Mouse (Mus musculus) heart, adult 8-10 months (tissue): ENCODE results near the gene Ppm1g. TPM values are rescaled to one million over a fixed set of nuclear protein-coding genes. Genes with fewer than 3 reads are reported as not detected.

ENCODE experiments used
- DNase-seq: peaks from one replicate; pipeline ENCODE4 v3.0.0; 2022; ENCODE audit warnings: low spot score
- total RNA-seq, 4 experiments: library from RNA; stranded (reverse); gene quantifications; 2 replicates each; pipeline ENCODE4 v1.2.4; 2022

The Ppm1g gene
- total RNA-seq, 4 experiments from 2014 or later, result 45.3 to 71.9 (median 57.3) TPM

GRCm38 (mm10) chr5:31192939-31193630 is 27.4 kb downstream of the Ppm1g start, which contains the start of the genes Snx17 and Eif2b4:
Gene Snx17 (plus strand): TSS chr5:31193227.
Gene Eif2b4 (minus strand): TSS chr5:31193430.
- DNase-seq, result peak; percentile 100

GRCm38 (mm10) chr5:31192045-31192938 is 28.2 kb downstream of the Ppm1g start:
- no peak for DNase-seq

GRCm38 (mm10) chr5:31190201-31190600 is 30.3 kb downstream of the Ppm1g start:
- no peak for DNase-seq

GRCm38 (mm10) chr5:31188223-31188840 is 32.2 kb downstream of the Ppm1g start:
- DNase-seq, result no peak

- DNase-seq, result no peak
Measured at GRCm38 (mm10) chr5:31183678-31184077, 36.8 kb downstream of the Ppm1g start.

- DNase-seq, result no peak
Measured at GRCm38 (mm10) chr5:31181183-31181770, 39.2 kb downstream of the Ppm1g start.

- peak; percentile 93 for DNase-seq
Measured at GRCm38 (mm10) chr5:31179766-31180630, 40.5 kb downstream of the Ppm1g start, which contains the start of the genes Gm29609 and Gtf3c2. Gene Gm29609 (minus strand): TSS chr5:31179911. Gene Gtf3c2 (minus strand): TSS chr5:31180144.

GRCm38 (mm10) chr5:31179301-31179765 is 41.2 kb downstream of the Ppm1g start:
- DNase-seq, result no peak

- DNase-seq, result no peak
Measured at GRCm38 (mm10) chr5:31168630-31169029, 51.9 kb downstream of the Ppm1g start.

- DNase-seq, result no peak
Measured at GRCm38 (mm10) chr5:31164878-31165277, 55.6 kb downstream of the Ppm1g start.

- no peak for DNase-seq
Measured at GRCm38 (mm10) chr5:31162462-31162861, 58.0 kb downstream of the Ppm1g start.

- peak; percentile 86 for DNase-seq
Measured at GRCm38 (mm10) chr5:31154152-31154553, 66.3 kb downstream of the Ppm1g start, which contains the start of gene Mpv17. Gene Mpv17 (minus strand): TSS chr5:31154251.

GRCm38 (mm10) chr5:31153516-31154151 is 66.9 kb downstream of the Ppm1g start:
- peak; percentile 36 for DNase-seq

Other genes with a start within 250 kb of the Ppm1g start
- gene Atraid, start 172.4 kb downstream of the Ppm1g start, total RNA-seq, result 10 to 100 TPM; 51.3 to 56.5 (median 53.1) TPM
- 10 to 100 TPM; 10.8 to 18.8 (median 12.4) TPM for gene Slc5a6, start 171.8 kb downstream of the Ppm1g start, total RNA-seq
- 10 to 100 TPM; 13.0 to 17.3 (median 16.3) TPM for gene Cad, start 165.9 kb downstream of the Ppm1g start, total RNA-seq
- gene Dnajc5g, start 114.4 kb downstream of the Ppm1g start, total RNA-seq, result not detected
- gene Slc30a3, start 112.5 kb downstream of the Ppm1g start, total RNA-seq, result under 1 TPM in 1 of 4 experiments, not detected in 3; 0.16 TPM
- 100 to 1,000 TPM; 360 to 427 (median 392) TPM for gene Trim54, start 104.0 kb downstream of the Ppm1g start, total RNA-seq
- not detected for gene Ucn, start 81.9 kb downstream of the Ppm1g start, total RNA-seq
- 10 to 100 TPM; 48.1 to 63.1 (median 53.9) TPM for gene Mpv17, start 66.4 kb downstream of the Ppm1g start, total RNA-seq
- gene Gm29609, start 40.8 kb downstream of the Ppm1g start, total RNA-seq, result 1 to 10 TPM in 1 of 4 experiments, under 1 TPM in 3; 0.29 to 3.4 (median 0.55) TPM
- gene Gtf3c2, start 40.5 kb downstream of the Ppm1g start, total RNA-seq, result 10 to 100 TPM; 23.6 to 33.3 (median 26.4) TPM
- gene Snx17, start 27.5 kb downstream of the Ppm1g start, total RNA-seq, result 10 to 100 TPM; 62.1 to 65.5 (median 62.7) TPM
- gene Eif2b4, start 27.3 kb downstream of the Ppm1g start, total RNA-seq, result 10 to 100 TPM; 40.2 to 53.8 (median 44.7) TPM
- 10 to 100 TPM in 1 of 4 experiments, 1 to 10 TPM in 3; 7.1 to 11.2 (median 8.1) TPM for gene Zfp513, start 18.4 kb downstream of the Ppm1g start, total RNA-seq
- 10 to 100 TPM; 75.9 to 87.9 (median 81.8) TPM for gene Nrbp1, start 20.2 kb upstream of the Ppm1g start, total RNA-seq
- under 1 TPM in 2 of 4 experiments, not detected in 2; 0.72 to 0.87 TPM for gene Gm9970, start 20.5 kb upstream of the Ppm1g start, total RNA-seq
- gene Krtcap3, start 31.0 kb upstream of the Ppm1g start, total RNA-seq, result 1 to 10 TPM; 1.3 to 2.5 (median 1.6) TPM
- gene Ift172, start 70.4 kb upstream of the Ppm1g start, total RNA-seq, result 10 to 100 TPM; 33.9 to 50.7 (median 42.3) TPM
- 1 to 10 TPM; 2.6 to 5.6 (median 5.2) TPM for gene Fndc4, start 75.4 kb upstream of the Ppm1g start, total RNA-seq
- gene Gckr, start 76.8 kb upstream of the Ppm1g start, total RNA-seq, result not detected
- gene Zfp512, start 231.7 kb upstream of the Ppm1g start, total RNA-seq, result 10 to 100 TPM; 24.5 to 27.2 (median 26.8) TPM